Mouse (Mus musculus) gastrocnemius, postnatal 25 days (tissue): ENCODE results near the gene Mrgprh. TPM values are rescaled to one million over a fixed set of nuclear protein-coding genes. Genes with fewer than 3 reads are reported as not detected.
A peak's percentile ranks its signal among the peaks of the same experiment; 100 is the strongest.

Experiments used
- DNase-seq: peaks from one replicate; pipeline ENCODE4 v3.0.0; 2022
- long read RNA-seq, 2 experiments: library from polyadenylated mRNA; stranded (forward); transcript quantifications; one replicate each; pipeline ENCODE4 v2.0.0; 2021
- total RNA-seq, 2 experiments: library from RNA; stranded (reverse); gene quantifications; 1 replicate in 1 of 2; 2 replicates in 1 of 2; pipeline ENCODE4 v1.2.3; 2021

Mrgprh gene
- total RNA-seq: 1 to 10 TPM; 1.2 to 2.2 TPM
- long read RNA-seq, experiment 1: 0 reads
- long read RNA-seq, experiment 2: 0 reads

DNA sequence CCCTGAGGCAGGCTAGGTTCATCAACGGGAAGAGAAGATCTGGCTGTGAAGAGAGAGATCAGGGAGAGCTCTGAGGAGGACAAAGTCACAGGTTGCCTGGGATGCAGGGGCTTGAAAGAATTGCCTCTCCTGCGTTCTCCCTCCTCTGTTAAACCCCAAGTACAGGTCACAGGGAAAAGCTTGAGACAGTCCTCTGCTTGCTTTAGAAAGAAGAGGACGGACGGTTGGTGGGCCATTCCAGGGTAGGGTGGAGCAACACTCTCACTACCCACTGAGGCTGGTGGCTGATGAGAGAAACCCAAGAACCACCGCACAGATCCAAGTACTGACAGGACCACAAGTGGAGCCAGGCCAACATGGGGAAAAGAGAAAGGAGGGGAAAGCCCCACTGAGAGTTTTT, at the start of gene Mrgprh:
TSS of gene Mrgprh (plus strand) at position 301 of the 400 bp plus-strand sequence.
- no peak for DNase-seq

DNA sequence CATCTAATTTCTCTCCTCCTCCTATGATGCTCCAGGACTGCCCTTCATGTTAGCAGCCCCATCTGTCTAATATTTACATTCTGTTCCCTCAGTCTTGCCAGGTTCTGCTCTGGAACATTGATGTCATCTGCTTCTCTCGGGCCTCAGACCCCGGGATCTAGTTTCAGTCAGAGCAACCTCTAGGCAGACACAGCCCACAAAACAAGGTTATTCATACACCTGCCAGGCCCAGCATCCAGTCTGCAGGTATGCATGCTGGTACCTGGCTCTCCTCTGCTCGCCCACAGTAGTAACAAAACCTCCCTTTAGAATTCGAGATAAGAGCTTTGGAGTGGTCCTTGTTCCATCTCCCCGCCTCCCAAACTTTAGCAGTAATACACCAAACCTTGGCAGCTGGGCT, 45.5 kb upstream of the Mrgprh start:
- no peak for DNase-seq

DNA sequence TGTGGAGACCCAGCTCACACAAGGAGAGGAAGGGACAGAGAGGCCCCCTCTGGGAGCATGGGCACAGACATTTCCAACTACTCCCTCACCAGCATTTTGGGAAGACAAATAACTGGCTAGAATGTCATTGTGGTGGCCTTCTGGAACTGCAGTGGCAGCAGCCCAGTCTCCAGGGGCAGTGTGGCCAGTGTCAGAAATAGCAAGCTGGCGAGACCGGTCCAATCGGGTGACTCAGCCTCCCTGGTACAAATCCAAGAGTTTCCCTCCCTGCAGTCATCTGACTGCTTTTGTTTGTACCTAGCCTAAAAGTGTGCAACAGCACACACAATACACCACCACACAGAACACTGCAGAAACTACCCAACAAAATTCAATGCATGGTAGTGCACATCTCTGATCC, 43.6 kb upstream of the Mrgprh start:
- DNase-seq: peak; percentile 26

DNA sequence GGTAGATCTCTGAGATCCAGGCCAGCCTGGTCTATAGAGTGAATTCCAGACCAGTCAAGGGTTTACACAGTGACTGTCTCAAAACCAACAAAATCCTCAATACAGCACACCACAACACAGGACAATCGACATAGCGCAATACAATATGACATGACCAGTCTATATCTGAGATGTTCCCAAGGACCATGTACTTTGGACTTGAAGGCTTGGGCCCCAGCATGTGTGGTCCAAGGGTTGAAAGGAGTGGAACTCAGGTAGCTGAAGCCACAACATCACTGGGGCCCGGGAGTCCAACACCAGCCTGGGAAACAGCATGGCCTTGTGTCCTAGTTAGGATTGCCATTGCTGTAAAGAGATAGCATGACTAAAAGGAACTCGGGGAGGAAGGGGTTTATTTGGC, 43.2 kb upstream of the Mrgprh start:
- DNase-seq: no peak

DNA sequence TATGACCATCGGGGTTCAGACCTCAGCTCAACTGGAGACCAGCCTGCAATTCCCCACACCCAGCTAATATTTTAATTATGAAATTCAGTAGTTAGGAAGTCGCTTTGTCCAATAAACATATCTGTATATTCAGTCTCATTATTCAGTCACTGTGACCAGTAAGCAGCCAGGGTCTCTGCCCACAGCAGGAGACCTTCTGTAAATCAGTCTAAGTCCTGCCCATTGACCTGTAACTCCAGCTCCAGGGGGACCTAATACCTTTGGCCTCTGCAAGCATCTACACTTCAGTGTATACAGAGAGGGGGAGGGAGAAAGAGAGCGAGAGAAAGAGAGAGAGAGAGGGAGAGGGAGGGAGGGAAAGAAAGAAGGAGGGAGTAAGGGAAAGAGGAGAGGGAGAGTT, 41.5 kb upstream of the Mrgprh start:
- no peak for DNase-seq

DNA sequence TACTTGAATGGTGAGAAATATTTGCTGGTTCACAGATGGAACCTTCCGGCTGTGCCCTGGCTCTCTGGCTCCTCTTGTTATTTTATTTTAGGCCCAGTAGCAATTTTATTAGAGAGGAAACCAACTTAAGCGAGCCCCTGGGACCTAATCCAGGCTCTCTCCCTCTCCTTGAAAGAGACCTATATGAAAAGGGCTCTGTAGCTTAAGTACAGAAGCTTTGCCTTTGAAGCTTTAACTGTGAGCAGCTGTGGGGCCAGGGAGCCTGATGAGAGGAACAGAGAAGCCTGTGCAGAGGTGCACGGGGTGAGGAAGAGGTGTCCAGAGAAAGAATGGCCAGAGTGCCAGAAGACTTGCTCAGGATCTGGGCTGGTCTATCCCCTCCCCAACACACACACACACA, 41.0 kb upstream of the Mrgprh start:
- DNase-seq: no peak

DNA sequence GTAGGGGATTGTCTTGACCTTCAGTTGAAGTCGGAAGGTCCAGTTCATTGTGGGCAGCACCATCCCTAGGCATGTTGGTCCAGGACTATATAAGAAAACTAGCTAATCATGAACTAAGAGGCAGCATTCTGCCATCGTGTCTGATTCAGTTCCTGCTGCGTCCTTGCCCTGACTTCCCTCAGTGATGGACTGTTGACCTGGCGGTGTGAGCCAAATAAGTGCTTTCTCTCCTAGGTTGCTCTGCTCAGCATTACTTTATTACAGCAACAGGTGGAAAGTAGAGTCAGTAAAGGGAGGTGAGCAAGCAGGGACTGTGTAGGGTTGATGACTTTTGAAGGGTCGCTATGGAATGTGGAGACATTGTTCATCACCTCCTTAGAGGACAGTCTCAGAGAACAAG, 40.1 kb upstream of the Mrgprh start:
- DNase-seq: no peak

DNA sequence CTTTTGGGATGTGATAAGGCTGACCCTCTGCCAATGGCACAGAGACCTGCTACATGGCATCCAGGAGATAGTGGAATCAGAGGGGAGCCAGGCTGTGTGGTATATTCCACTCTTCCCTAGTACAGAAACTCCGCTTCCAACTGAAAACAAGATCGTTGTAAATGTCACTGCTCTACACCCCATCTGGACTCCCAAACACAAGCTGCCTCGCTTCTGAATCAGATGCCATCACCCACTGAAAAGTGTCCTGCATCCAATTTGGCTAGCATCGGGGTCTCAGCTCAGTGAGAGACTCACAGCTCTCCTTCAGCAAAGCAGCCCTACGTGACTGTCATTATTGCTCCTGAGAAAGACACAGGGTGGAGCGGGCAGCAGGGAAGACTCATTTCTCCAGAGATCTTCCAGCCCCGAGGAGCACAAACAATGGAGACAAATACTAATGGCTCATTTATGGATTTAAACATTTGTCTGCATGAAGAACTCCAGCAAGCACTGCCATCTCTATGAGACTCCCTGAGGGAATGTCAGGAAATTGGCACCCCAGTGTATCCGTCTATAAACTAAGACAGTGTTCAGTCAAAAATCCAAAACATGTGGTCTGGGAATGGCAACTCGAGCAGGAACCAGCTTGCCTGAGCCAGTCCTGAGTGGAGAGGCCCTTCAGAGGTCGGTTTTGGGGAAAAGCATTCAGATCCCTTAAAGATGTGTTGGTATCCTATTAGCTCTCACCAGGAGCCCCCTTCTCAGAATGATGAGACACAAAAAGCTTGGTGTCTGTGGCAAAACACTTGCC, 36.2 kb upstream of the Mrgprh start:
- DNase-seq: no peak

DNA sequence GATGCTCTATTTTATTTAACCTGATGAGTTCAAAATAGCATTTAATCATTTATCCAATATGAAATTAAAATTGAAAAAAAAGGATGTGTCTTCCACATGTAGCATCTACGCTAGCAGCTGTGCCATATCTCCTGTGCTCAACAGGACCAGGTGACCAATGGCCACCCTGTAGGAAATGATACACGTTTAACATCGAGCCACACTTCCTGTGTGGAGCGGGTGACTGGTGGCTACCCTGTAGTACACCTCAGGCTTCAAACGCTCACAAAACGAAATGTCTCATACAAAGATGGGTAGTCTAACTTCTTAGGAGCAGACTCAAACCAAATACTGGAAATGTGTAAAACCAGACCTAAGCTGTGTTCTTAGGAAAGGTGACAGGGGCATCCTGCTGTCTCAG, 32.0 kb upstream of the Mrgprh start:
- DNase-seq: no peak

DNA sequence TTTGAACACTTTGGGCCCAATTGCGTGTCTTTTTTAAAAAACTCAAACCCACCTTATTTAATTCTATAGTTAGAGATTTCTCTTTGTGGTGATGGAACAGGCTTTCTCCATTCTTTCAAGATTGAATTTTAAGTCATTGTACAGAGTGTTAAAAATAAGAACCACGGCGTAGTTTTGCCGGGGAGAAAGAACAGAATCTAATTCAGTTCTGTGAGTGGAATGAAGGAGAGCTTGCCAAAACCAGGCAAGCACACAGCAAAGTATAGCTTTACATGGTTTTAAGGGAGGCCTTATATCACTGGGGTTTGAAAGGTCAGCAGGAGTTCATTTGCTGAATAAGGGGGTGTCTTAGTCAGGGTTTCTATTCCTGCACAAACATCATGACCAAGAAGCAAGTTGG, 31.3 kb upstream of the Mrgprh start:
- DNase-seq: no peak

DNA sequence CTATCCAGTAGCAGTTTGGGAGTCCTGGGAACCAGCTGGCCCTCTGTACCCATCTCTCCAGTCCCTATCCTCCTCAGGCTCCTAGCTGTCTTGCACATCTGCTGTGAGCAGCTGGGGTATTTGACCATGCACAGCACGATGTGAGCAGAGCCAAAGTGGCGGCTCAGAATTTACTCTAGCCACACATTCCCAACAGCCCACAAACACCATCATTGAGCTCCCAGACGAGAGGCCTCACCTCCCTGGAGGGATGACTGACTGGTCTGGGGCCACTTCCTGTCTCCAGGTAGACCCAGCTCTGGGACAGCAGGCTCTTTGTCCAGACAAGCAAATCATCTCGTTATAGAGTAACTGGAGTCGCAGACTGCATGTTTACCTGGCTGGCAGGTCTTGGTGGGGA, 30.0 kb upstream of the Mrgprh start:
- no peak for DNase-seq

DNA sequence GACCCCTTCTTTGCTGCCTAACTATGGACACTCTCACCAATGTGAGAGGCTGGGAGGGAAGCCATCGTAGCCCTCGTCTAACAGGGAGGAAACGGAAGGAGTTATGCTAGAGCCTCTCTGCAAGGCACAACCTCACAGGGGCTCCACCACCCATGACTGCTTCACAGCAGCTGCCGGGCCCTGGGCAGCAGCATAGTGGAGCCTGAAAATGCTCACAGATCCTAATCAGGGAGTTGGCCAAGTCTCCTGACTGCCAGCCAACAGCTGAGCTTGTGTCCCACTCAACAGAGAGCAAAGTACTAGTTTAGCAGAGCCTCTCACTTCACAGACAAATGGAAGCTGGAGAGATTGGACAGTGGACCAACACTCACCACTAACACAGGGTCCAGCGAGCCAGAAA, 29.4 kb upstream of the Mrgprh start:
- no peak for DNase-seq

DNA sequence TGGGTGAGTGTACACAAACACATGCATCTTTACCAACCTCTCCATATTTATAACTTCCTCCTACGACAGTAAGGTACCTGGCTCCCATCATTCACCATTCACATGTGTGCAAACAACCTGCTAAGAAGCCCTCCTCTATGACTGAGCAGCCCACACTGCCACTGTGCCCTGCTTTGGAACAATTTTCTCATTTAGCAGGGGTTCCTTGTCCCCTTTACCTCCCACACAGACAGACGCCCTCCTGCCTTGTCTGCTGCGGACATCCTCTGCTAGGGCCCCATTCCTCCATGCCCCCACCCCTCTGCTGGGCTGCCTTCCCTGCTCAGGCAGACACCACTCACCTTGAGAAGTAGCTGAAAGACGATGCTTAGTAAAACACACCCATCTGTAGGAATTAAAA, 28.1 kb upstream of the Mrgprh start:
- no peak for DNase-seq

DNA sequence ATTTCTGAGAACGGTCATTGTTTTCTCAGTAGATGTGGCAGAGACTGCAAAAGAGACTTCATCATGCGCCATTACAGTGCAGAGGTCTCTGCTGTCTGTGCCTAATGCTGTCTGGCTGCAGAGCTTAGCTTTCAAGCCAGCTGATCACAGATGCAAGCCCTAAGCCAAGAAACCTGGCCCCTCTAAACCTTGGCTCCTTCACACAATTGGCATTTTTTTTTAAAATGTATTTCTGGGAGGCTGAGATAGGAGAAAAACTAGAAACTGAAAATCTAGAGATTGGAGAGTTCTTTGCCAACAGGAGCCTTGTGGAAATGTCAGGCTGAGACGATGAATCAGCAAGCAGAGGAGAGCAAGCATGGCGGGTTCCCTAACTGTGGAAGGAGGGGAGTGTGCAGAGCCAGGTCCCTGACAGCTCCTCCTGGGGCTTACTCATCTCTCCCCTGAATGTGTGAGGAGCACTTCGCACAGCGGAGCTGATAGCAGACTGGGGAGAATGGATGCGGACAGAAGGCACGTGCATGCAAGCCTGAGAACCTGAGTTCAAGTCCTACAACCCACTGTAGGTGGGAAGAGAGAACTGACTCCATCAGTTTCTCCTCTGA, 26.0 kb upstream of the Mrgprh start:
- no peak for DNase-seq

DNA sequence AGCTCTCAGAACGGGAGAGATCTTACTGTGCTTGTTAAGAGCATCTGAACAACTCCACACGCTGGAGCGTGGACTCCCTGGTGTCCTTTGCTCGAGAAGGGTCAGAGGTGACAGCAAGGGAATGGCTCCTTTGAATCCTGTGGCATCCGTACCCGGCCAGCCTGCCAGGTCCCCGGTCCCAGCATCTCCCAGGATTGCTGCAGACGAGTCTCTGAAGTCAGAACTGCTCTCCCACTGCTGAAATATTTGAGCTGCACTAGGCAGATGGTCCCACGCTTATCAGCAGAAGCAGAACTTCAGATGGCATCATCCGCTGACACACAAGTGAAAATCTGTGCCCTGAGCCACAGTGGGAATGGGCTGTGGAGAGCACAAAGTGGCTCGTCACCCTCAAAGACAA, 24.1 kb upstream of the Mrgprh start:
- no peak for DNase-seq

DNA sequence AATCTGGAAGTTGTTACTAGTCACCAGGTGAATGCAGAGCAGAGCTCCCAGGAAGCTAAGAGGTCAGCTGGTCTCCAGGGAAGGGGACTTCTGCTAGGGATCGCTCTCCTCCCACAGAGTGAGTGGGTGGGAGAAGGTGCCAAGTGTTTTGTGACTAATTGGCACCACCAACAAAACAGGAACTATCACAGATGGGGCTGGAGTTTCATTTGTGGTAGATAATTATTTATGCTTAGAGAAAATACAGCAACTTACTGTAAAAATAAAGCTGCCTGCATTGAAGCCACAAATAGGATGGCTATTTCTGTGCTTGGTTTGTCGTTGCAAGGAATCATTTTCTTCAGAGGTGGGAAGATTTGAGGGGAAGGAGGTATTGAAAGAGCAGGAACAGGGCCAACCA, 22.0 kb upstream of the Mrgprh start:
- no peak for DNase-seq

DNA sequence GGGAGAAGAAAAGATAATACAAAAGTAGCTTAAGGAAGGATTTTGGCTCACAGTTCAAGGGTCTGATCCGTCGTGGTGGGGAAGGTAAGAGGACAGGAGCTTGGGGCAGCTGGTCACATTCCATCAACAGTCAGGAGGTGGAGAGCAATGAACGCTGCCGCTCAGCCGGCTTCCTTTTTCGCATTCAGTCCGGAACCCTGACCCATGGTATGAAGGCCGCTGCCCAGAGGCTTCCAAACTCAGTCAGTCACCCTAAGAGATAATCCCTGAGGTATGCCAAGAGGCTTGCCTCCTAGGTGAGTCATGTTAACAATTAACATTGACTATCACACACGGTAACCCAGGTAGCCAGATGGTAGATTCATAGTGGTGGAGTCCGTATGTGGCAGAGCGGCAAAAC, 21.4 kb upstream of the Mrgprh start:
- DNase-seq: no peak

DNA sequence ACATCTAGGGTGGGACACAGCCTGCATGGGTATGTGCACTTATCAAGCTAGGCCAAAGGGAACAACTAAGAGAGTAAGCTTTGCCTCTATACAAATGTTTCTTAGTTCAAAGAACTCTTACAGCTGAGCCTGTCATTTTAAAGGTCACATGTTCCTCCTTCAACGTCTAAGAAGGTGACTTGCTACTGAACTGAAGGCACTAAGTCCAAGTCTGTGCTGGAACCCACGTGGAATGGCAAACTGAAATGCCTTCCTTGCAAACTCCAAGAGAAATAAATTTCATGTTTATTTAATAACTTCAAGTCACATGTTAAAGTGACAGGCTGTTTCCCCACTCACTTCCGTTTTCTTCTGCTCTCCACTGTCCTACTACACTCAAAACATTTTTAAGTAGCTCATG, 18.4 kb upstream of the Mrgprh start:
- no peak for DNase-seq

DNA sequence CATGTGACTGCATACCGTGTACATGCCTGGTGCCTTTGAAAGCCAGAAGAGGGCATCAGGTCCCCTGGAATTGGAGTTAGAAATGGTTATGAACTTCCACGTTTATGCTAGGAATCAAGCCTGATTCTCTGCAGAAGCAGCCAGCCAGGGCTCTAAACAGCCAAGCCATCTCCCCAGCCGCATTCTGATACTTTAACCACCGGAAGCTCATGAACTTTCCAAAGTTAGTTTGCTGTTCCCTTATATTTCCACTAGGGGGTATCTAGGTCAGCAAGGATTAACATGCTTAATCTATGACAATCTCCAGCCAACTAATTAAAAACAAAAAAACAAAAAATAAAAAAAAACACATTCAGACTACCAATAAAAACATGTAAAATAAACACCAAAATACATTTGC, 17.8 kb upstream of the Mrgprh start:
- DNase-seq: no peak

DNA sequence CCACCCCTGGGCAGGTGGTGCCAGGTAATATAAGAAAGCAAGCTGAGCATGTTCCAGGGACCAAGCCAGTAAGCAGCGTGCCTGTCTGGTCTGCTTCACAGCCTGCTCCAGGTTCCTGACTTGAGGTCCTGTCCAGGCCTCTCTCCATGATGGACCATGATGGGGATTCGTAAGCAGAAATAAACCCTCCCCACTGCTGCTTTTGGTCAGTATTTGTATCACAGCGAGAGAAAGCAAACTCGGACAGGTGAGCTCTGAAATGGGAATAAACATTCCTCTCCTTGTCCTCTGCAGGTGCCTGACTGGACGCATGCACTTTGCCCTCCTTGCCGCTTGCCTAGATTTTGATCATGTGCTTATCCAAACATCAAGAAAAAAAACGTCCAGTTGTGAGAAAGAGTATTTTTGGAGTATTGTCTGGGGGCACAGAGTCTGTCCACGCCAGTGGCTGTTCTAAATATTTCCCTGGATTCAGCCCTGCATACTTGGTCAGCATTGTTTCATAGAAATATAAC, 16.8 kb upstream of the Mrgprh start:
- DNase-seq: no peak

DNA sequence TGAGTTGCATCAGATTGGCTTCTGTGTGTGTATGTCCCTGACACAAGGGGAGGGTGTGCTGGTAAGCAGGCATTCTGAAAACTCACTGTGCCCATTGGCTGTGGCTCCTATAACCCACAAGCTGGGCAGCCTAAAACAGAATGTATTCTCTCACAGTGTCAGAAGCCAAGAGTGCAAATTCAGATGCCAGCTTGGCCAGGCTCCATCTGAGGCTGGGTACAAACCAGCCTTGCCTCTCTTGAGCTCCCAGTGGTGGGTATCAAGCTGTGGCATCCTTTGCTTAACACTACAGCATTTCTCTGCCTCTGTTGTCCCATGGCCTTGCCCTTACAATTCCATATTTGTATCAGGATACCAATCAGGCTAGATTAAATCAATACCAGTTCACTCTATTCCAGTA, 11.7 kb upstream of the Mrgprh start:
- no peak for DNase-seq

DNA sequence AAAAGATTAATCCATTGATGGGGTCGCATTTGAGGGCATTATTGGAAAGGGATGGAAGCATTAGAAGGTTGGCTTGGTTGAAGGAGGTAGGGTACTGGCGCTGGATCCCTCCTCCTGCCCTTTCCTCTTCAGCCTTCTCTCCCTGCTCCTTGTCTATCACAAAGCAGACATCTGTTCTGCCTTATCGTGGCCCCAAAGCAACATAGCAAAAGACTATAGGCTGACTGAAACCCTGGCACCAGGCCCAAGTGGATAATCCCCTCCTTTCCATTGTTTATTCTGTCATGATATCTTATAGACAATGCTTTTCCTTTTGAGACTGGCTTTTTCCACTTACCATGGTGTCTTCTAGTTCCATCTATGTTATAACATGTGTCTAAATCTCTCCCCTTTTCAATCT, 10.4 kb upstream of the Mrgprh start:
- DNase-seq: no peak

DNA sequence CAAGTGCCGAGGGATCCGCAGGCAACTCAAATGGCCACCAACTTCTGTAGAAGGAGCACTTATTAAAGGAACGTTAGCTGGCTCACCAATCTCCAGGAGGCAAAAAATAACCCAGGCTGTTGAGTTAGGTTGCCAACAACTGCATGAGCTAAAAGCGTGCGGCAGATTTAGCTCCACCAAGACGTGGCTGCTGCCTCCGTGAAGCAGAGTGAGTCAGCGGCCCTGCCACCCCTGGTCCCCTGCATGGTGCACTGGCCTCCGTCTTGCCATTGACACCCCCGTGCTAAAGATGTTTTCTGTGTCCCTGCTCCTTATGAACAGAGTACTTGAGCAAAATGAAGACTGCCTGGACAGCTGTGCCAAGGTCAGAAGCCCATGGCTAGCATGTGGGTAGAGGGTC, 9.0 kb upstream of the Mrgprh start:
- peak; percentile 36 for DNase-seq

DNA sequence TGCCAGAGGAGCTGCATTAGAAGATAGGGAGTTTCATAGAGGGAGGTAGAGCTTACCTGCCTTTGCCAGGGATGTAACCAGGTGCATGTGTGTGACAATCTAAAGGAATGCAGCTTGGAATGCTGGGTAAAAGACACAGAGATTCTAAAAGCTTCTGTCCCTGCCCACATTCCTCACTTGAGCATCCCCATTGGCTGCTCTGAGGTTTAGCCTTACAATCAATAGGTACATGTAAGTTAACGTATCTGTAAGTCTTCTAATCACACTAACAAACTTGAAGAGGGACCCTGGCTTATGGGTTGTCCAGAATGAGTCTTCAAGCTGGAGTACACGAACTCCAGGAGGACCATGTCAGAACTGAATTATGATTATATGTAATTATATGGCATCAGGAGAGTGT, 7.8 kb upstream of the Mrgprh start, which contains the start of gene Mas1:
TSS of gene Mas1 (minus strand) at position 101 of the 400 bp plus-strand sequence.
- DNase-seq: no peak
